Mouse (Mus musculus): ENCODE data around the gene Pip5k1b. TPM values are rescaled to one million over a fixed set of nuclear protein-coding genes. Genes with fewer than 3 reads are reported as not detected.

Gene Pip5k1b
- polyA plus RNA-seq, 1 experiment, result 0.24 TPM

DNA sequence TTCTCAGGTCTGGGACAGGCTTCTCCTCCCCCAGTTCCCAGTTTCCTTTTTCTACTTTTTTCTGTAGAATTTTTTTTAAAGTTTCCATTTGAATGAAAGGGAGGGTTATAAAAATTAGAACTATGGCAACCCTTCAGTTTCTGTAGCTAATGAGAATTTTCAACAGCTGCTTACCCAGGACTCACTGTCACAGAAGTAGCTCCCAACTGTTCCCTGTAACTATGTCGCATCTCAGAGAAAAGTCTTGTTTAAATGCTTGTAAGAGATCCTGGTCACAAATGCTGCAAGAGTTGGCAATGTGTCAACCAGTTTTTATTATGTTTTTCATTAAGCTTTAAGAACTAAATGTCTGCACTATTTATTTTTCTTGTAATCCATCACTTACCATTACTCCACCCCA is 188.9 kb downstream of the Pip5k1b start:
- Histone ChIP-seq H3K4me2 (ENCODE audit: low read depth) (no peak overlapping the region), H3K27me3 (ENCODE audit: control insufficient read depth, insufficient read depth, insufficient read length) (no peaks in the 10 kb centered on the region), H3ac (ENCODE audit: control insufficient read depth, insufficient read length) (no peak overlapping the region), H3K4me3 (no peak overlapping the region), H3K79me2 (ENCODE audit: control insufficient read depth, insufficient read depth) (no peaks in the 10 kb centered on the region), H3K36me3 (ENCODE audit: control insufficient read depth, insufficient read depth) (no peaks in the 10 kb centered on the region)
- no peak for TF ChIP-seq TCF12 (IDR thresholded peaks at IDR 0.05; ENCODE audit: insufficient read depth, poor library complexity, severe bottlenecking)
- no peak for TF ChIP-seq MAX (IDR thresholded peaks at IDR 0.05; ENCODE audit: low read depth)
- no peak for TF ChIP-seq CEBPB (IDR thresholded peaks at IDR 0.05; ENCODE audit: insufficient read depth, poor library complexity, severe bottlenecking)
- TF ChIP-seq REST (IDR thresholded peaks at IDR 0.05; ENCODE audit: insufficient read depth, insufficient read length), result no peak
- TF ChIP-seq POLR2AphosphoS2 (IDR thresholded peaks at IDR 0.05; ENCODE audit: insufficient read length, low read depth), result no peak
- no peak for TF ChIP-seq USF1 (IDR thresholded peaks at IDR 0.05; ENCODE audit: low read depth)
- no peak for TF ChIP-seq MYOG (IDR thresholded peaks at IDR 0.05; ENCODE audit: control insufficient read depth in 1 of 3, insufficient read depth in 1 of 3, insufficient read length in 2 of 3, low read depth in 2 of 3)
- TF ChIP-seq TCF3 (IDR thresholded peaks at IDR 0.05; ENCODE audit: insufficient read length, low read depth), result no peak
- no peak for TF ChIP-seq SRF (IDR thresholded peaks at IDR 0.05; ENCODE audit: control insufficient read depth, insufficient read length, low read depth)
- no peak for TF ChIP-seq E2F4 (IDR thresholded peaks at IDR 0.05; ENCODE audit: insufficient read depth)
- no peak for TF ChIP-seq POLR2A (IDR thresholded peaks at IDR 0.05; ENCODE audit: insufficient read length, low read depth)
- no peak for TF ChIP-seq MYOD1 (IDR thresholded peaks at IDR 0.05; ENCODE audit: control insufficient read depth in 1 of 3, insufficient read length in 2 of 3, low read depth in 2 of 3)

DNA sequence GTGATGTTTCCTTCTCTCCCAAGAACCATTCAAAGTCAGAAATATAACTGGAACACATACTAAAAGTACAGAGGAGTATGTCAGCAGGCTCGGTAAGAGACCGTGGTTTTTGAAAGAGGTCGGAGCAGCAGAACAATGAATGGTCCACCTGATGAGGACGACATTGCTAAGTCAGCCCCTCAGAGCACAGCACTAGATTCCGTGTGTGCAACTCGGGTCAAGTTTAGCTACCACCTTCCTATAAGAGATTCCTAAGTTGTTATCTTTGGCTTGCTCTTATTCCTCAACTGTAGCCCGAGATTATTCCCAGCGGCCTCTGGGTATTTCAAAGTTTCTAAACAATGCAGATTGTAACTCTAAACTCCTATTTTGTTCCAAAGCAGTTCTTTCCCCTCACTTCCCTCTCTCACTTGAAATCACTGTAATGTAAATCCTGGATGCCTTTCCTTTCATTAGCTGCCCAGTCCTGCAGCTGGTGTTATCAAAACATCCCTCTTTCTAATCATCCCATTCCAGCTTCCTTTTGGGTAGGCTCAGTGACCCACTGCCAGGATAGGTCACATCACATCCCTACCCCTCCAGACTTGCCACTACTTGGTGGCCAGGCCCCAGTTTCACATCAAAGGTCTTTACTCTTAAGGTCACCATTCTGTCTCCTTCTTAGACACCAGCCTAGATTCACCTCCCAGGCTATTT is 192.9 kb downstream of the Pip5k1b start:
- Histone ChIP-seq H3K4me3 (no peak overlapping the region), H3ac (ENCODE audit: control insufficient read depth, insufficient read length) (no peak overlapping the region), H3K36me3 (ENCODE audit: control insufficient read depth, insufficient read depth) (no peaks in the 10 kb centered on the region), H3K27me3 (ENCODE audit: control insufficient read depth, insufficient read depth, insufficient read length) (no peaks in the 10 kb centered on the region), H3K79me2 (ENCODE audit: control insufficient read depth, insufficient read depth) (no peaks in the 10 kb centered on the region), H3K4me2 (ENCODE audit: low read depth) (no peak overlapping the region)
- TF ChIP-seq MYOG (IDR thresholded peaks at IDR 0.05; ENCODE audit: control insufficient read depth in 1 of 3, insufficient read depth in 1 of 3, insufficient read length in 2 of 3, low read depth in 2 of 3) (no peak), USF1 (IDR thresholded peaks at IDR 0.05; ENCODE audit: low read depth) (no peak), REST (IDR thresholded peaks at IDR 0.05; ENCODE audit: insufficient read depth, insufficient read length) (no peak)

DNA sequence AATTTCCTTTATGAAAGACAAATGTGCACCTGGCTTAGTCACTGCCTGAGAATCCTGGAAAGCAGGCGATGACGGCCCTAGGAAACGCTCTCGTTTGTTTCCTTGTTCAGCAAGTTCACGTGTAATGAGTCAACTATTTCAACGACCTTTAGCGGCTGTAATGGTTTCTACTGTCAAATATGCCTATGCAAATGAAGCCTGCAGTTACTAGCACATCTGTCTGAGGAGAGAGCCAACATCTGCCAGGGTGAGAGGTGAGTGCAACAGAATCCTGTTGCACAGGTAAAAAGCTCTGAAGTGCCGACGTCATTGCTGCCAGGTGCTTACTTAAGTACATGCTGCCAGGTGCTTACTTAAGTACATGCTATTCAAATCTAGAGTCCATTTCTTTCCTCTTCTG is 196.4 kb downstream of the Pip5k1b start:
- TF ChIP-seq MAX (IDR thresholded peaks at IDR 0.05; ENCODE audit: low read depth) (no peak), MYOD1 (IDR thresholded peaks at IDR 0.05; ENCODE audit: control insufficient read depth in 1 of 3, insufficient read length in 2 of 3, low read depth in 2 of 3) (no peak), USF1 (IDR thresholded peaks at IDR 0.05; ENCODE audit: low read depth) (no peak), MYOG (IDR thresholded peaks at IDR 0.05; ENCODE audit: control insufficient read depth in 1 of 3, insufficient read depth in 1 of 3, insufficient read length in 2 of 3, low read depth in 2 of 3) (no peak), E2F4 (IDR thresholded peaks at IDR 0.05; ENCODE audit: insufficient read depth) (no peak), CEBPB (IDR thresholded peaks at IDR 0.05; ENCODE audit: insufficient read depth, poor library complexity, severe bottlenecking) (no peak), TCF12 (IDR thresholded peaks at IDR 0.05; ENCODE audit: insufficient read depth, poor library complexity, severe bottlenecking) (no peak), POLR2AphosphoS2 (IDR thresholded peaks at IDR 0.05; ENCODE audit: insufficient read length, low read depth) (no peak), POLR2A (IDR thresholded peaks at IDR 0.05; ENCODE audit: insufficient read length, low read depth) (no peak), SRF (IDR thresholded peaks at IDR 0.05; ENCODE audit: control insufficient read depth, insufficient read length, low read depth) (no peak), TCF3 (IDR thresholded peaks at IDR 0.05; ENCODE audit: insufficient read length, low read depth) (no peak), REST (IDR thresholded peaks at IDR 0.05; ENCODE audit: insufficient read depth, insufficient read length) (no peak)
- no peak overlapping the region for H3ac ChIP-seq (ENCODE audit: control insufficient read depth, insufficient read length)
- H3K79me2 ChIP-seq (ENCODE audit: control insufficient read depth, insufficient read depth), result no peaks in the 10 kb centered on the region
- H3K4me2 ChIP-seq (ENCODE audit: low read depth), result no peak overlapping the region
- H3K27me3 ChIP-seq (ENCODE audit: control insufficient read depth, insufficient read depth, insufficient read length), result no peaks in the 10 kb centered on the region
- H3K4me3 ChIP-seq, result no peak overlapping the region
- H3K36me3 ChIP-seq (ENCODE audit: control insufficient read depth, insufficient read depth), result no peaks in the 10 kb centered on the region

DNA sequence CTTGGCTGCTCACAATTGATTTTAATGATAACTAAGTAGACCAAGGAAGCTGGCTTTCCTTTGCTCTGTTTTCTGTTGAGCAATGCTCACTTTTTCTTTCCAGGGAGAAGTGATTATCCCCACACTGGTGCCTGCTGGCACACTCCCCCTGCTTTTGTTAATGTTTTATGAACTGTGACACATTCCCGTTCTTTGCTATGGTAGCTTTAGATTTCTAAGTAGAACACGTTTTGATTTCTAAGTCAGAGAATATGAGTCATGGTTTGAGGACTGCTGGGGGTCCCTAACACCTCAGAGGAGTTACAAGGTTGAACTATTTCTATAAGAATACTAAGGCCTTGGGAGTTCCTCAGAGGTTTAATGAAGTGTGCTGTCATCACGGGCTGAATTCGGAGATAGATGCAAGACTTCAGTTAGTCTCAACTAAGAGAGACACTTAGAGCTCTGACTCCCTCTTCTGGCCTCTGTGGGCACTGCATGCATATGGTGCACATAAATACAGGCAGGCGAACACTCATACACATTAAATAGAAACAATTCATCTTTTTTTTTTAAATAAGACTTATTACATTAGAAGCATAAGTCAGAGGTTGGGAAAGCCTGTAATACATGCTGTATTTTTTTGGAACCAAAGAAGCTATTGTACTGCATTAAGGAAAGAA is 203.2 kb downstream of the Pip5k1b start:
- Histone ChIP-seq H3K36me3 (ENCODE audit: control insufficient read depth, insufficient read depth) (no peaks in the 10 kb centered on the region), H3K27me3 (ENCODE audit: control insufficient read depth, insufficient read depth, insufficient read length) (no peaks in the 10 kb centered on the region), H3K79me2 (ENCODE audit: control insufficient read depth, insufficient read depth) (no peaks in the 10 kb centered on the region), H3K4me2 (ENCODE audit: low read depth) (no peak overlapping the region), H3K4me3 (no peak overlapping the region), H3ac (ENCODE audit: control insufficient read depth, insufficient read length) (no peak overlapping the region)
- TF ChIP-seq POLR2AphosphoS2 (IDR thresholded peaks at IDR 0.05; ENCODE audit: insufficient read length, low read depth) (no peak), MYOD1 (IDR thresholded peaks at IDR 0.05; ENCODE audit: control insufficient read depth in 1 of 3, insufficient read length in 2 of 3, low read depth in 2 of 3) (no peak), TCF3 (IDR thresholded peaks at IDR 0.05; ENCODE audit: insufficient read length, low read depth) (no peak), E2F4 (IDR thresholded peaks at IDR 0.05; ENCODE audit: insufficient read depth) (no peak), USF1 (IDR thresholded peaks at IDR 0.05; ENCODE audit: low read depth) (no peak), TCF12 (IDR thresholded peaks at IDR 0.05; ENCODE audit: insufficient read depth, poor library complexity, severe bottlenecking) (no peak), POLR2A (IDR thresholded peaks at IDR 0.05; ENCODE audit: insufficient read length, low read depth) (no peak), MAX (IDR thresholded peaks at IDR 0.05; ENCODE audit: low read depth) (no peak), REST (IDR thresholded peaks at IDR 0.05; ENCODE audit: insufficient read depth, insufficient read length) (no peak), CEBPB (IDR thresholded peaks at IDR 0.05; ENCODE audit: insufficient read depth, poor library complexity, severe bottlenecking) (no peak), SRF (IDR thresholded peaks at IDR 0.05; ENCODE audit: control insufficient read depth, insufficient read length, low read depth) (no peak), MYOG (IDR thresholded peaks at IDR 0.05; ENCODE audit: control insufficient read depth in 1 of 3, insufficient read depth in 1 of 3, insufficient read length in 2 of 3, low read depth in 2 of 3) (no peak)

Measured in myocyte (in vitro differentiated cells).